Mouse (Mus musculus) thymus, adult 2 months (tissue): ENCODE results near the gene Syne4.

Experiments used
- CTCF ChIP-seq: fragments of 200-500 bp; IDR thresholded peaks from 2 replicates; pipeline ENCODE4 v1.5.1; 2012; ENCODE audit warnings: mild to moderate bottlenecking, control low read depth, low read length, moderate library complexity, borderline replicate concordance; ENCODE audit not compliant: control insufficient read depth, poor library complexity, insufficient read depth; ENCODE audit errors: extremely low read depth
- POLR2A ChIP-seq: fragments of 200-500 bp; IDR thresholded peaks from 2 replicates; pipeline ENCODE4 v1.6.1; 2012; ENCODE audit warnings: mild to moderate bottlenecking, low read length, control low read depth, moderate library complexity; ENCODE audit not compliant: control insufficient read depth, poor library complexity, insufficient read depth; ENCODE audit errors: extremely low read depth

DNA sequence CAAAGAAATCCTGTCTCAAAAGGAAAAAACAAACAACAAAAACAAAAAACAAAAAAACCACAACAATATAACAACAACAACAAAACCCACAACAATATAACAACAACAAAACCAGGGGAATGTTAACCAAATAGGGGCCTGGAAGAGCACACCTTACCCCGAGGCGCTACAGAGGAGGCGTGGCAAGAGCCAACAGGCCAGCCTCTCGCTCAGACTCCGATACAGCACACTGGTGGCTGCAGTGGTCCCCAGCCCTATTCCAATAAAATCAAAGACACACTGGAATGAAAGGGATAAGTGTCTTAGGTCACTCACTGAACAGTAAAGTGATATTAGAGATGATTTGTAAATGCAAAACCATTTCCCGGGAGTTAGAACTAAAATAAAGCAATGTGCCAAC, 35.1 kb upstream of the Syne4 start:
- TF ChIP-seq CTCF (no peak), POLR2A (no peak)
